ENCODE assay signal across 13 mouse cellular contexts in genomic region chr19:33008794-33009193, GRCm38 (mm10).
"Had no signal": no experiment of that assay in that cellular context is flagged by ENCODE, and none has a peak within 500 bp of the region (broad histone marks: within the 10 kb centered on the region; RNA-seq: fewer than 3 reads in every experiment).

No protein-coding gene starts in this region.

- H3K9me3 ChIP-seq: kidney, embryonic 15.5 days had no signal

- H3K27me3 ChIP-seq: kidney, embryonic 15.5 days; megakaryocyte, embryonic 14.5 days had no signal

- H3K4me1 ChIP-seq: kidney, embryonic 15.5 days had no signal

- H3K36me3 ChIP-seq: kidney, embryonic 15.5 days had no signal

- ATAC-seq: lung, postnatal 0 days had no signal

- H3K4me3 ChIP-seq: kidney, embryonic 15.5 days; left cerebral cortex, adult 2 months; megakaryocyte, embryonic 14.5 days had no signal

- DNase-seq: kidney, adult 11 months; kidney, adult 8-10 months; kidney, postnatal 10 days; kidney, postnatal 36 days; layer of hippocampus, postnatal 36 days; lung, embryonic 14.5 days; midbrain, embryonic 14.5 days; right cerebral cortex, postnatal 4 days; thymus, postnatal 25 days had no signal
